Mouse (Mus musculus) intestine, embryonic 14.5 days (tissue): ENCODE measurements around the gene Apod. TPM values are rescaled to one million over a fixed set of nuclear protein-coding genes. Genes with fewer than 3 reads are reported as not detected.
"Not testable (repeated sequence)": the region's sequence is repeated elsewhere in the genome, so short reads cannot be mapped to it uniquely, and the experiment has no call there.

Source experiments
- ATAC-seq: fragments of 200-750 bp; cut with Nextera tagmentation; replicated peaks from 2 replicates; pipeline ENCODE4 v1.8.0; 2017; ENCODE audit warnings: low read depth, moderate number of reproducible peaks, moderate TSS enrichment, moderate library complexity; ENCODE audit not compliant: low FRiP score, low TSS enrichment
- DNase-seq: peaks from one replicate; pipeline ENCODE4 v3.0.0-alpha.2; 2018; ENCODE audit warnings: low spot score
- H3K27ac ChIP-seq: fragments of 300-500 bp; sonication (generic); 2 replicates; pipeline ENCODE4 v1.5.1; 2014; ENCODE audit warnings: low read depth, mild to moderate bottlenecking, control low read depth
- H3K27me3 ChIP-seq: fragments of 300-500 bp; sonication (generic); replicated peaks from 2 replicates; pipeline ENCODE4 v1.6.1; 2014; ENCODE audit warnings: low read length, control low read depth; ENCODE audit not compliant: control insufficient read depth, insufficient read depth
- H3K36me3 ChIP-seq: fragments of 300-500 bp; sonication (generic); 2 replicates; pipeline ENCODE4 v1.6.1; 2014; ENCODE audit warnings: low read length, control low read depth; ENCODE audit not compliant: control insufficient read depth, insufficient read depth
- H3K4me1 ChIP-seq: fragments of 300-500 bp; sonication (generic); replicated peaks from 2 replicates; pipeline ENCODE4 v1.6.1; 2014; ENCODE audit warnings: low read length, control low read depth, mixed read lengths; ENCODE audit not compliant: control insufficient read depth, insufficient read depth
- H3K4me2 ChIP-seq: fragments of 300-500 bp; sonication (generic); 2 replicates; pipeline ENCODE4 v1.6.1; 2014; ENCODE audit warnings: low read length
- H3K4me3 ChIP-seq: fragments of 300-500 bp; sonication (generic); 2 replicates; pipeline ENCODE4 v1.5.1; 2014; ENCODE audit warnings: low read depth, low read length, control low read depth, mixed read lengths
- H3K9ac ChIP-seq: fragments of 300-500 bp; sonication (generic); 2 replicates; pipeline ENCODE4 v1.6.1; 2014; ENCODE audit warnings: mild to moderate bottlenecking, low read length
- H3K9me3 ChIP-seq: fragments of 300-500 bp; sonication (generic); 2 replicates; pipeline ENCODE4 v1.6.1; 2016; ENCODE audit warnings: low read length, control low read depth; ENCODE audit not compliant: control insufficient read depth
- WGBS: fragments of 180-500 bp; shearing (Covaris S2); extraction: QIAGEN DNeasy Blood & Tissue Kit; methylation state at CpG from one replicate; pipeline ENCODE4 v1.1.7; 2014; 5-methylcytosine and 5-hydroxymethylcytosine counted together
- polyA plus RNA-seq: library from polyadenylated mRNA; unstranded; fragments of >200 nt; fragmentation: Nextera tagmentation; extraction: Ambion mirVana; gene quantifications from 2 replicates; pipeline ENCODE4 v1.2.1, GENCODE M21; 2014

Apod gene
- polyA plus RNA-seq, 1 experiment from 2014 or later = 0.49 TPM

DNA sequence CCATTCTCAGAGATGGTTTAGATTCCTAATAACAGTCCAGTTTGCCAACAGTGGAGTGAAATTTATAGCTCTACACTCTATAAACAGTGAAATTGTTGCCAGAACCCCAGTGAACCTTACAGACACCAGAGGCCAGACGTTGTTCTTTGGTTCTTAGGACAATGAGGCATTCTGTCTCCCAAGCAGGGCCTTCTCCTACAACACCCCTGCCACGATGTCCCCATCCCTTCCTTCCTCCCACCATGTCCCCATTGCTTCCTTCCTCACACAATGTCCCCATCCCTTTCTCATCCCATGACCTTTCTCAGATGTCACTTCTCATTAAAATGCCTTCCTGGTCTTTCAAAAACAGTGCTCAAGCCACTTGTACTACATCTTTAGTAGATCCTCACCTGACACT, 3.8 kb upstream of the Apod start:
- no peak overlapping the region for H3K4me3 ChIP-seq
- H3K27me3 ChIP-seq = no peaks in the 10 kb centered on the region
- 37% methylated on average over 2 of the region's 2 CpGs for WGBS
- no peak overlapping the region for H3K9ac ChIP-seq
- H3K9me3 ChIP-seq = no peaks in the 10 kb centered on the region
- ATAC-seq = no peak
- DNase-seq = no peak
- H3K4me2 ChIP-seq = no peak overlapping the region
- H3K4me1 ChIP-seq = no peaks in the 10 kb centered on the region; the same call in 1 of the 2 replicates
- H3K36me3 ChIP-seq = no peaks in the 10 kb centered on the region
- no peak overlapping the region for H3K27ac ChIP-seq

DNA sequence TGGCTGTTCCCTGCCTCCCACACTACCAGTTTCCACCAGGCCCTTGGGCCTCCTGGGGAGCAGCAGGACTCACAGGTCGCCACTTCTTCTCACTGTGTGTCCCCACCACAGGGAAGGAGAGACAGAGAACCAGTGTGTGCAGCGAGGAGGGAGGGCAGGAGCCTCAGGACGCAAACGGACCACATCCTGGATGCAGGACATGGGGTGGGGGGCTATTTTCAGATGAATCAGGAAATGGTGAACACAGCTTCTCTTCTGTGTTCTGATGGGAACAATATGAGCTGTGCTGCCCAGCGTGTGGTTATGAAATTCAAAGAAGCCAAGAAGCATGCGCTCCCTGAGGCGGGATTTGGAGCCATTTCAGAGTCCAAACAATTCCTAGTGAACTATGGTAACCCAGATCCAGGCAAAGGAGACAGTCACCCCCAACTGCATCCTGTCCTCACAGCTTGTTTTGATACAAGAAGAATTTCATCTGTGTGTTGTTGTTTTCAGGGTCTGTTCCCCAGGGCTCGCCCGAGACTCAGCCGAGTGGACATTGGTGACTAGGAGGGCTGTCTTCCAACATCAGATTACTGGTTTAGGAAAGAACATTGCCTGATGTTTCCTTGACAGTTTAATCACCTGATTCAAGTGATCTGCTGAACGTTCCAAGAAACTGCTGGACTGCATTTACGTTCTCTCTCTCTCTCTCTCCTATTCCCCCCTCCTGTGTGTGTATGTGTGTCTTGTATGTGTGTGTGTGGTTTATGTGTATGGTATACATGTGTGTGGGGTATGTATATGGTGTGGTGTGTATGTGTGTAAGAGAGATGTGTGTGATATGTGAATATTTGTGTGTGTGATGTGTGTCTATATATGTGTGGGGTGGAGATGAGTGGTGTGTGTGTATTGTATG, 1.9 kb upstream of the Apod start:
- ATAC-seq, H3K27ac ChIP-seq, H3K4me3 ChIP-seq, H3K4me2 ChIP-seq, DNase-seq, H3K9ac ChIP-seq, H3K4me1 ChIP-seq, H3K36me3 ChIP-seq, H3K27me3 ChIP-seq, H3K9me3 ChIP-seq: not testable (repeated sequence)
- WGBS = 55% methylated on average over 11 of the region's 12 CpGs

DNA sequence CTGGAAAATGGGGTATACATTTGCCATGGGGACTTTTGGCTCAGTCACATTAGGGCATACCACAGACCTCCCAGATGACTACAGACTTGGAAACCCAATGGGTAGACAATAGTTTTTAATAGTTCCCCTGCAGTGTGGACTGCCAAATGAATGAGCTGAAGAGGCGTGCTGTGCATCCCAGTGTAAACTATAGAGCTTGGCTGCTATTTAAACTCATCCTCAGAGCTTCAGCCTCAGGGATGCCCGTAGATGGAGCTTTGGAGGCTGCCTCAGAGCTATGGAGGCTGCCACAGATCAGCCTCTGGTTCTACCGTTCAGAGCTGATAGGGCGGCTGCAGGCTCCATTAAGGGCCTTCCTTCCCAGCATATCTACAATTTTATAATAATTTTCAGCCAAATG, 686 bp upstream of the Apod start:
- H3K4me1 ChIP-seq = no peaks in the 10 kb centered on the region; the same call in 1 of the 2 replicates
- H3K4me2 ChIP-seq = no peak overlapping the region
- WGBS = 85% methylated on average over 4 of the region's 4 CpGs
- H3K9me3 ChIP-seq = no peaks in the 10 kb centered on the region
- no peak for DNase-seq
- H3K9ac ChIP-seq = no peak overlapping the region
- no peak overlapping the region for H3K27ac ChIP-seq
- H3K27me3 ChIP-seq = no peaks in the 10 kb centered on the region
- no peaks in the 10 kb centered on the region for H3K36me3 ChIP-seq
- H3K4me3 ChIP-seq = no peak overlapping the region
- no peak for ATAC-seq

DNA sequence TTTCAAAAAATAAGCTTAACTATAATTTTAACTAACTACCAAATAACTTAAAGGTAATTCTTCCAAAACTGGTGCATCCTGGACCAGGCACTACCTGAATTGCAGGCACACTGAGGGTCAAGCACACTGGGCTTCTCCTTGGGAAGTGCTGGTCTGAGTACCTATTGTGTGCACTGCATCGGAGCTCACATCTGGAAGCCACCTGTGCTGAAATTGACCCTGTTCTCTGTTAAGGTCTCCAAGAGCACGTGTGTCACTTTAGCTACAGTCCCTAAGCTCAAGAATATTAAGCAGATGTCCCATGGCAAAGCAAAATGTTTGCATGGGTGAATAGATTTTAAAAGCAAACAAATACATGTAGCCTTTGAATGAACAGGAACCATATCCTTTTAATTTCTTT, 997 bp downstream of the Apod start:
- H3K4me1 ChIP-seq = no peaks in the 10 kb centered on the region; the same call in 1 of the 2 replicates
- no peak for DNase-seq
- no peak overlapping the region for H3K4me2 ChIP-seq
- no peak overlapping the region for H3K9ac ChIP-seq
- 49% methylated on average over 2 of the region's 2 CpGs for WGBS
- H3K36me3 ChIP-seq = no peaks in the 10 kb centered on the region
- no peak for ATAC-seq
- no peaks in the 10 kb centered on the region for H3K27me3 ChIP-seq
- H3K27ac ChIP-seq = no peak overlapping the region
- H3K9me3 ChIP-seq = no peaks in the 10 kb centered on the region
- H3K4me3 ChIP-seq = no peak overlapping the region

DNA sequence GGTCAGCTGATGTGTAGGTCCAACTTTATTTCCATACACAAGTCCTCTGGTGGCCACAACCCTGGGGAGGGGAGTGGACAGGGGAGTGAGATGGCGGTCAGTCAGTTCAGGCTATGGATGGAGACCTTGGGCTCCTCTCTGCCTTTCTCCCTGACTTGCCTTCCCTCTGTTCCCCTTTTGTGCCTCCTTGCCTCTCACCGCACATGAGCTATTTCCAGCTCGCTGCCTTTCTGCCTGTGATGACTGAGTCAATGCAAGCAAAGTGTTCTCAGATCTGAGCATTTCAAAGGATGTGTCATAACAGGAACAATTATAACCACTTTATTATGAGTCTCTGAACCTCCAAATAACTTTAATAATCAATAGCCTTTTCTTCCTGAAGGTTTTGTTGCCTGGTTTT, 2.3 kb downstream of the Apod start:
- H3K36me3 ChIP-seq = no peaks in the 10 kb centered on the region
- ATAC-seq (no peak), DNase-seq (no peak)
- no peaks in the 10 kb centered on the region for H3K9me3 ChIP-seq
- H3K4me2 ChIP-seq = no peak overlapping the region
- H3K4me1 ChIP-seq = no peaks in the 10 kb centered on the region; the same call in 1 of the 2 replicates
- no peak overlapping the region for H3K4me3 ChIP-seq
- whole genome bisulfite sequencing = 91% methylated on average over 3 of the region's 3 CpGs
- no peak overlapping the region for H3K9ac ChIP-seq
- H3K27ac ChIP-seq = no peak overlapping the region
- no peaks in the 10 kb centered on the region for H3K27me3 ChIP-seq

DNA sequence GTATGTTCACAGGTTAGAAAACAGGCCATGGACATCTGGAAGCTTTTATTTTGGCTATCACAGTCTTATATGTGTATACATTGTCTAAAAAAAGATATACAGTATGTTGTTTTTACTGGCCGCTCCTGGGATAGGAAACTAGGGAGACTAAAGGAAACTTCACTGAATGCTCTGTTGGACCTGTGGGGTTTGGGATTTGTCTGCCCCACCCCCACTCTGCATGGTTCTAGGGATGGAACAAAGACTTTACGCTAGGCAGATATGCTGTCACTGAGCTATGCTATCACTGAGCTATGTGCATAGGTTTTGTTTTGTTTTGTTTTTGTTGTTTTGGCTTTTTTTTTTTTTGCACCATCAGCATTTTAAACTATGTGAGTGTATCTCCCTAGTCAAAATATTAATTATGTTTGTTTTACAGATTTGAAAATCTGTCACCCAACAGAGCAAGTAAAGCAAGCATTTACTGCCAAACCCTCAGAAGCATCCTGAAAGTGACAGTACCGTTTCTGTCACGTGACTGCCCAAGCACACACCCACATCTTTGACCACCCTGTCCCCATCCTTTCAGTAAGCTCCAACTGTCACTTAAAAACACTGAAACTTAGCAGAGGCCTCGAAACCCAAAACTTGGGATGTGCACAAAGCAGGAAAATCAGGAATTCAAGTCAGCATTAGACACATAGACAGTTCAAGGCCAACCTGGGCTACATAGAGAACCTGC, 9.2 kb downstream of the Apod start:
- Histone ChIP-seq H3K4me2 (no peak overlapping the region), H3K9me3 (no peaks in the 10 kb centered on the region), H3K4me1 (no peaks in the 10 kb centered on the region), H3K9ac (no peak overlapping the region), H3K27ac (no peak overlapping the region), H3K36me3 (no peaks in the 10 kb centered on the region), H3K27me3 (no peaks in the 10 kb centered on the region), H3K4me3 (no peak overlapping the region)
- 63% methylated on average over 5 of the region's 5 CpGs for WGBS
- ATAC-seq (no peak), DNase-seq (no peak)

DNA sequence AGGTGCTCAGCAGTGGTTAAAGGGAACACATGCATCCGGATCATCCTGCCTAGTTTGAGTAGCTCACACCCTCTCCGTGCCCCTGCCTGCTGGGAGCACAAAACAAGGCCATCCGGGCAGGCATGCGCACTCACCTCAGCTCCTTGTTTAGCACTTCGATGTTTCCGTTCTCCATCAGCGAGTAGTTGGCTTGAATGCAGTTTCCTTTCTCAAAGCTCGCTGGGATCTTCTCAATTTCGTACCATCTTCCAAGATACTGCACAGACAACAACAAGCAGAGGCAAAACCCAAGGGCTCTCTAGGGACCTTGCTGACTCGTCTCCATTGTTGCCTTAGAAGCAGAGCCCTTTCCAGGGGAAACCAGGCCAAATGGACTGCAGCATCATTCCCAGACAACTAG, 11.3 kb downstream of the Apod start:
- H3K4me2 ChIP-seq = no peak overlapping the region
- H3K4me3 ChIP-seq = no peak overlapping the region
- no peak overlapping the region for H3K9ac ChIP-seq
- no peak for ATAC-seq
- no peak overlapping the region for H3K27ac ChIP-seq
- H3K9me3 ChIP-seq = no peaks in the 10 kb centered on the region
- H3K4me1 ChIP-seq = peaks cover 12% of the 10 kb centered on the region; the same call in 1 of the 2 replicates
- no peak for DNase-seq
- H3K36me3 ChIP-seq = no peaks in the 10 kb centered on the region
- no peaks in the 10 kb centered on the region for H3K27me3 ChIP-seq
- WGBS = 68% methylated on average over 10 of the region's 10 CpGs

DNA sequence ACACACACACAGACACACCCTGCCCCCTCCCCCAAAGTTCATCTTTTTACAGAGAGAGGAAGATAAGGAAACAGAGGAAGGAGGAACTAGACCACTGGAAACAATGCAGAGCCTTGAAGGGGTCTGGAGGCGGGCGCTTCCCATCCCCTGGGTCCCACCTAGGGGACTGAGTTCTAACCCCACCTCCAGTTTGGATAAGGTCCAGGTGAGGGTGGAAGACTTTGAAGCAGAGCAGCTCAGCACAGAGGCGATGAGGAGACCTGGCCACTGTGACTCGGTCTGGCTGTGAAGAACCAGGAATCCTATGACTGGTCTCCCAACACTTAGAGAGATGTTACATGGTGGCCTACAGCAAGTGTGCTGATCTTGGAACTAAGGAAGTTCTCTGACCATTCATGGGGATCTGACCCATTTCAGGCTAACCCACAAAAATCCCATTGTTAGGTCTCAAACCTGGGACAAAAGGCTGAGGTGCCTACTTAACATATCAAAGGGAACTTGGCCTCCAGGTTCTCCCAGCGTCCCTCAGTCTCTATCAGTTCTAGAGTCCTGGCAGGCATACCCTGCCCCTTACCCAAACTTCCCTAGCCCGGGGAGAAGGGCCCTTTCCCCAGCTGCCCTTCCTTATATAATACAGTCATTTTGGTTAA, 13.6 kb downstream of the Apod start:
- DNase-seq (no peak), ATAC-seq (no peak)
- Histone ChIP-seq H3K4me3 (no peak overlapping the region), H3K4me2 (no peak overlapping the region), H3K27me3 (no peaks in the 10 kb centered on the region), H3K27ac (no peak overlapping the region), H3K4me1 (peaks cover 12% of the 10 kb centered on the region; the same call in 1 of the 2 replicates), H3K9ac (no peak overlapping the region), H3K9me3 (no peaks in the 10 kb centered on the region), H3K36me3 (no peaks in the 10 kb centered on the region)
- WGBS = 87% methylated on average over 6 of the region's 6 CpGs
